Mouse (Mus musculus) hindbrain, embryonic 11.5 days (tissue): ENCODE measurements at regions not wholly inside any gene's neighbourhood (a gene's known extent, or its start where the extent isn't known, plus 50 kb on each side); places are given as distances from the start of the nearest gene placed in this dataset.
"Not testable (repeated sequence)": the region's sequence is repeated elsewhere in the genome, so short reads cannot be mapped to it uniquely, and the experiment has no call there.

ENCODE experiments used
- ATAC-seq: fragments of 200-750 bp; cut with Nextera tagmentation; 2 replicates; pipeline ENCODE4 v1.8.0; 2017; ENCODE audit warnings: mild to moderate bottlenecking, moderate TSS enrichment, moderate library complexity; ENCODE audit not compliant: low FRiP score
- DNase-seq: peaks from one replicate; pipeline ENCODE4 v3.0.0-alpha.2; 2015; ENCODE audit warnings: low spot score
- H3K27ac ChIP-seq: fragments of 300-500 bp; sonication (generic); 2 replicates; pipeline ENCODE4 v1.5.1; 2014; ENCODE audit warnings: mild to moderate bottlenecking, low read depth, low read length
- H3K27me3 ChIP-seq: fragments of 300-500 bp; sonication (generic); 2 replicates; pipeline ENCODE4 v1.6.1; 2014; ENCODE audit warnings: mild to moderate bottlenecking, low read length, moderate library complexity, mixed read lengths; ENCODE audit not compliant: control insufficient read depth, insufficient read depth
- H3K36me3 ChIP-seq: fragments of 300-500 bp; sonication (generic); 2 replicates; pipeline ENCODE4 v1.6.1; 2014; ENCODE audit warnings: mild to moderate bottlenecking, low read length, moderate library complexity, mixed read lengths; ENCODE audit not compliant: control insufficient read depth, insufficient read depth
- H3K4me1 ChIP-seq: fragments of 300-500 bp; sonication (generic); replicated peaks from 2 replicates; pipeline ENCODE4 v1.6.1; 2014; ENCODE audit warnings: low read length, mixed read lengths; ENCODE audit not compliant: control insufficient read depth, insufficient read depth
- H3K4me2 ChIP-seq: fragments of 300-500 bp; sonication (generic); replicated peaks from 2 replicates; pipeline ENCODE4 v1.6.1; 2014; ENCODE audit warnings: mild to moderate bottlenecking, low read depth, low read length
- H3K4me3 ChIP-seq: fragments of 300-500 bp; sonication (generic); 2 replicates; pipeline ENCODE4 v1.5.1; 2014; ENCODE audit warnings: low read depth, low read length
- H3K9ac ChIP-seq: fragments of 300-500 bp; sonication (generic); 2 replicates; pipeline ENCODE4 v1.6.1; 2014; ENCODE audit warnings: low read depth, low read length
- H3K9me3 ChIP-seq: fragments of 300-500 bp; sonication (generic); 2 replicates; pipeline ENCODE4 v1.6.1; 2016; ENCODE audit warnings: low read length; ENCODE audit not compliant: control insufficient read depth
- WGBS: fragments of 180-500 bp; shearing (Covaris S2); extraction: QIAGEN DNeasy Blood & Tissue Kit; methylation state at CpG from one replicate; pipeline ENCODE4 v1.1.7; 2014; 5-methylcytosine and 5-hydroxymethylcytosine counted together

- H3K9ac ChIP-seq, result no peak overlapping the region
- DNase-seq (no peak), ATAC-seq (no peak)
- H3K9me3 ChIP-seq, result no peaks in the 10 kb centered on the region
- no peak overlapping the region for H3K27ac ChIP-seq
- H3K27me3 ChIP-seq, result no peaks in the 10 kb centered on the region
- H3K4me3 ChIP-seq, result no peak overlapping the region
- H3K36me3 ChIP-seq, result no peaks in the 10 kb centered on the region
- no peak overlapping the region for H3K4me2 ChIP-seq
- no peaks in the 10 kb centered on the region for H3K4me1 ChIP-seq
These were observed 696.9 kb upstream of the Grm7 start for GRCm38 (mm10) chr6:109948491-109948890.

GRCm38 (mm10) chr6:109948928-109949327 lies 696.5 kb upstream of the Grm7 start:
- H3K9me3 ChIP-seq, result no peaks in the 10 kb centered on the region
- H3K36me3 ChIP-seq, result no peaks in the 10 kb centered on the region
- ATAC-seq, result no peak
- DNase-seq, result no peak
- no peak overlapping the region for H3K9ac ChIP-seq
- WGBS, result 55% methylated on average over 1 of the region's 1 CpGs
- H3K4me1 ChIP-seq, result no peaks in the 10 kb centered on the region
- no peak overlapping the region for H3K27ac ChIP-seq
- H3K4me3 ChIP-seq, result no peak overlapping the region
- no peaks in the 10 kb centered on the region for H3K27me3 ChIP-seq
- no peak overlapping the region for H3K4me2 ChIP-seq

- H3K9me3 ChIP-seq, H3K9ac ChIP-seq, H3K36me3 ChIP-seq, H3K27ac ChIP-seq, H3K27me3 ChIP-seq, H3K4me2 ChIP-seq, H3K4me3 ChIP-seq, H3K4me1 ChIP-seq, DNase-seq, ATAC-seq: not testable (repeated sequence)
- WGBS, result 87% methylated on average over 2 of the region's 2 CpGs
These were observed 687.5 kb upstream of the Grm7 start for GRCm38 (mm10) chr6:109957901-109958300.
